Mouse (Mus musculus) MEL (cell line): ENCODE results near the gene Kat6b. TPM values are rescaled to one million over a fixed set of nuclear protein-coding genes. Genes with fewer than 3 reads are reported as not detected.

ENCODE experiments used
- DNase-seq: peaks from one replicate; pipeline ENCODE4 v3.0.0; 2011; ENCODE audit warnings: low read depth, low spot score
- H3K27ac ChIP-seq: 2 replicates; pipeline ENCODE4 v1.5.1; 2012; ENCODE audit warnings: low read depth, mild to moderate bottlenecking, control low read depth, low read length, moderate library complexity; ENCODE audit not compliant: control insufficient read depth
- H3K27me3 ChIP-seq, 2 experiments: fragments of 150-350 bp in 1 of 2; sonication (generic) in 1 of 2; 2 replicates each; pipeline ENCODE4 v1.6.1; 2012; ENCODE audit warnings: low read length in 2 of 2, mild to moderate bottlenecking in 2 of 2, improper control_type of control experiment in 1 of 2, moderate library complexity in 1 of 2; ENCODE audit not compliant: insufficient read depth in 2 of 2, control insufficient read depth in 1 of 2
- H3K36me3 ChIP-seq, 2 experiments: 2 replicates each; pipeline ENCODE4 v1.6.1; 2012 to 2014; ENCODE audit warnings: low read length in 2 of 2, improper control_type of control experiment in 1 of 2, inconsistent platforms in 1 of 2, mild to moderate bottlenecking in 1 of 2; ENCODE audit not compliant: insufficient read depth in 2 of 2, control insufficient read depth in 1 of 2
- H3K4me1 ChIP-seq, 2 experiments: fragments of 150-350 bp in 1 of 2; sonication (generic) in 1 of 2; 2 replicates each; pipeline ENCODE4 v1.6.1; 2012; ENCODE audit warnings: low read length in 2 of 2, improper control_type of control experiment in 1 of 2, mild to moderate bottlenecking in 1 of 2; ENCODE audit not compliant: insufficient read depth in 2 of 2, control insufficient read depth in 1 of 2
- H3K4me3 ChIP-seq, 2 experiments: fragments of 150-350 bp in 1 of 2; sonication (generic) in 1 of 2; 2 replicates each; pipeline ENCODE4 v1.5.1; 2012; ENCODE audit warnings: low read depth in 2 of 2, low read length in 2 of 2, mild to moderate bottlenecking in 2 of 2, moderate library complexity in 2 of 2, control low read depth in 1 of 2, improper control_type of control experiment in 1 of 2; ENCODE audit not compliant: control insufficient read depth in 1 of 2, insufficient read depth in 1 of 2
- H3K79me2 ChIP-seq: 2 replicates; pipeline ENCODE4 v1.6.1; 2012; ENCODE audit warnings: mild to moderate bottlenecking, low read length, moderate library complexity; ENCODE audit not compliant: control insufficient read depth, poor library complexity, insufficient read depth
- H3K9ac ChIP-seq: 2 replicates; pipeline ENCODE4 v1.6.1; 2012; ENCODE audit warnings: low read depth, mild to moderate bottlenecking, control low read depth, low read length, moderate library complexity; ENCODE audit not compliant: control insufficient read depth, poor library complexity, severe bottlenecking
- H3K9me3 ChIP-seq: fragments of 150-350 bp; sonication (generic); replicated peaks from 2 replicates; pipeline ENCODE4 v1.6.1; 2012; ENCODE audit warnings: mild to moderate bottlenecking, low read length, improper control_type of control experiment, moderate library complexity; ENCODE audit not compliant: insufficient read depth
- BHLHE40 ChIP-seq: IDR thresholded peaks from 2 replicates; pipeline ENCODE4 v1.6.1; 2012; ENCODE audit warnings: low read depth, mild to moderate bottlenecking, inconsistent platforms, low read length, improper control_type of control experiment, borderline replicate concordance
- CHD1 ChIP-seq: IDR thresholded peaks from 2 replicates; pipeline ENCODE4 v1.6.1; 2012; ENCODE audit warnings: low read depth, mild to moderate bottlenecking, inconsistent platforms, low read length, improper control_type of control experiment
- CHD2 ChIP-seq: IDR thresholded peaks from 2 replicates; pipeline ENCODE4 v1.6.1; 2011; ENCODE audit warnings: low read length, improper control_type of control experiment
- CTCF ChIP-seq, 3 experiments: IDR thresholded peaks in 2 of 3; conservative IDR thresholded peaks in 1 of 3; 2 replicates each; pipeline ENCODE4 v1.5.1; 2011 to 2012; ENCODE audit warnings: low read length in 3 of 3, low read depth in 2 of 3, mild to moderate bottlenecking in 2 of 3, improper control_type of control experiment in 1 of 3, inconsistent platforms in 1 of 3, mixed read lengths in 1 of 3, moderate library complexity in 1 of 3; ENCODE audit not compliant: control insufficient read depth in 1 of 3, insufficient read depth in 1 of 3, poor library complexity in 1 of 3, severe bottlenecking in 1 of 3
- E2F4 ChIP-seq: IDR thresholded peaks from 2 replicates; pipeline ENCODE4 v1.6.1; 2011; ENCODE audit warnings: low read depth, low read length, improper control_type of control experiment, borderline replicate concordance
- ELF1 ChIP-seq: IDR thresholded peaks from 2 replicates; pipeline ENCODE4 v1.6.1; 2014; ENCODE audit warnings: low read depth, mild to moderate bottlenecking, inconsistent platforms, low read length, improper control_type of control experiment, moderate library complexity
- EP300 ChIP-seq, 2 experiments: IDR thresholded peaks; 2 replicates each; pipeline ENCODE4 v1.6.1; 2011; ENCODE audit warnings: improper control_type of control experiment in 2 of 2, low read length in 2 of 2, low read depth in 1 of 2, mild to moderate bottlenecking in 1 of 2
- ETS1 ChIP-seq: IDR thresholded peaks from 2 replicates; pipeline ENCODE4 v1.6.1; 2012; ENCODE audit warnings: low read depth, mild to moderate bottlenecking, inconsistent platforms, low read length, improper control_type of control experiment, moderate library complexity
- GABPA ChIP-seq: IDR thresholded peaks from 2 replicates; pipeline ENCODE4 v1.6.1; 2012; ENCODE audit warnings: low read depth, mild to moderate bottlenecking, inconsistent platforms, low read length, improper control_type of control experiment, moderate library complexity
- GATA1 ChIP-seq: IDR thresholded peaks from 2 replicates; pipeline ENCODE4 v1.6.1; 2011; ENCODE audit warnings: low read depth, low read length, improper control_type of control experiment
- JUND ChIP-seq: IDR thresholded peaks from 2 replicates; pipeline ENCODE4 v1.6.1; 2011; ENCODE audit warnings: low read depth, mild to moderate bottlenecking, improper control_type of control experiment, low read length
- KAT2A ChIP-seq: conservative IDR thresholded peaks from 2 replicates; pipeline ENCODE4 v1.6.1; 2012; ENCODE audit warnings: low read depth, low read length, improper control_type of control experiment, inconsistent platforms
- MAFK ChIP-seq: IDR thresholded peaks from 2 replicates; pipeline ENCODE4 v1.6.1; 2011; ENCODE audit warnings: low read depth, mild to moderate bottlenecking, low read length, improper control_type of control experiment, borderline replicate concordance
- MAX ChIP-seq: IDR thresholded peaks from 2 replicates; pipeline ENCODE4 v1.6.1; 2011; ENCODE audit warnings: low read length, improper control_type of control experiment
- MAZ ChIP-seq: IDR thresholded peaks from 2 replicates; pipeline ENCODE4 v1.6.1; 2012; ENCODE audit warnings: low read depth, mild to moderate bottlenecking, inconsistent platforms, low read length, improper control_type of control experiment
- MEF2A ChIP-seq: IDR thresholded peaks from 2 replicates; pipeline ENCODE4 v1.6.1; 2014; ENCODE audit warnings: low read depth, mild to moderate bottlenecking, inconsistent platforms, low read length, improper control_type of control experiment; ENCODE audit not compliant: poor library complexity, insufficient replicate concordance, severe bottlenecking; ENCODE audit errors: extremely low read depth
- MXI1 ChIP-seq: IDR thresholded peaks from 2 replicates; pipeline ENCODE4 v1.6.1; 2011; ENCODE audit warnings: mild to moderate bottlenecking, low read depth, low read length, improper control_type of control experiment
- MYB ChIP-seq: IDR thresholded peaks from 2 replicates; pipeline ENCODE4 v1.6.1; 2011; ENCODE audit warnings: mild to moderate bottlenecking, low read depth, low read length, improper control_type of control experiment
- NELFE ChIP-seq: IDR thresholded peaks from 2 replicates; pipeline ENCODE4 v1.6.1; 2011; ENCODE audit warnings: low read depth, low read length, improper control_type of control experiment
- NRF1 ChIP-seq: IDR thresholded peaks from 2 replicates; pipeline ENCODE4 v1.6.1; 2014; ENCODE audit warnings: low read depth, mild to moderate bottlenecking, inconsistent platforms, low read length, improper control_type of control experiment, moderate library complexity; ENCODE audit not compliant: poor library complexity, insufficient read depth, severe bottlenecking
- POLR2A ChIP-seq, 2 experiments: IDR thresholded peaks; 2 replicates each; pipeline ENCODE4 v1.6.1; 2011 to 2012; ENCODE audit warnings: low read length in 2 of 2, mild to moderate bottlenecking in 2 of 2, control low read depth in 1 of 2, improper control_type of control experiment in 1 of 2, low read depth in 1 of 2, moderate library complexity in 1 of 2; ENCODE audit not compliant: control insufficient read depth in 1 of 2, insufficient read depth in 1 of 2, poor library complexity in 1 of 2
- POLR2AphosphoS2 ChIP-seq: IDR thresholded peaks from 2 replicates; pipeline ENCODE4 v1.6.1; 2011; ENCODE audit warnings: low read length, improper control_type of control experiment
- POLR2AphosphoS5 ChIP-seq: IDR thresholded peaks from 2 replicates; pipeline ENCODE4 v1.6.1; 2012; ENCODE audit warnings: low read depth, borderline replicate concordance, mild to moderate bottlenecking, inconsistent platforms, low read length, moderate library complexity, mixed read lengths
- RAD21 ChIP-seq: IDR thresholded peaks from 2 replicates; pipeline ENCODE4 v1.6.1; 2011; ENCODE audit warnings: mild to moderate bottlenecking, low read depth, low read length, improper control_type of control experiment
- RCOR1 ChIP-seq: IDR thresholded peaks from 2 replicates; pipeline ENCODE4 v1.6.1; 2012; ENCODE audit warnings: low read depth, mild to moderate bottlenecking, inconsistent platforms, low read length, improper control_type of control experiment
- SIN3A ChIP-seq: IDR thresholded peaks from 2 replicates; pipeline ENCODE4 v1.6.1; 2012; ENCODE audit warnings: low read length, improper control_type of control experiment, inconsistent platforms
- SMC3 ChIP-seq: IDR thresholded peaks from 2 replicates; pipeline ENCODE4 v1.6.1; 2011; ENCODE audit warnings: low read depth, low read length, improper control_type of control experiment
- TBP ChIP-seq: IDR thresholded peaks from 2 replicates; pipeline ENCODE4 v1.8.0; 2011; ENCODE audit warnings: low read depth, low read length, improper control_type of control experiment
- TCF12 ChIP-seq: IDR thresholded peaks from 2 replicates; pipeline ENCODE4 v1.6.1; 2014; ENCODE audit warnings: low read depth, mild to moderate bottlenecking, inconsistent platforms, low read length, improper control_type of control experiment, moderate library complexity
- UBTF ChIP-seq: IDR thresholded peaks from 2 replicates; pipeline ENCODE4 v1.6.1; 2012; ENCODE audit warnings: low read depth, mild to moderate bottlenecking, inconsistent platforms, low read length, improper control_type of control experiment, moderate library complexity, borderline replicate concordance; ENCODE audit not compliant: insufficient read depth
- USF1 ChIP-seq: IDR thresholded peaks from 2 replicates; pipeline ENCODE4 v1.6.1; 2014; ENCODE audit warnings: low read depth, mild to moderate bottlenecking, inconsistent platforms, low read length, improper control_type of control experiment, moderate library complexity
- USF2 ChIP-seq, 2 experiments: IDR thresholded peaks; 2 replicates each; pipeline ENCODE4 v1.6.1; 2011 to 2012; ENCODE audit warnings: improper control_type of control experiment in 2 of 2, low read length in 2 of 2, borderline replicate concordance in 1 of 2, inconsistent platforms in 1 of 2, low read depth in 1 of 2, mild to moderate bottlenecking in 1 of 2; ENCODE audit not compliant: insufficient read depth in 1 of 2
- ZC3H11A ChIP-seq: IDR thresholded peaks from 2 replicates; pipeline ENCODE4 v1.6.1; 2012; ENCODE audit warnings: low read depth, mild to moderate bottlenecking, inconsistent platforms, low read length, improper control_type of control experiment
- ZKSCAN1 ChIP-seq: IDR thresholded peaks from 2 replicates; pipeline ENCODE4 v1.6.1; 2012; ENCODE audit warnings: low read depth, mild to moderate bottlenecking, inconsistent platforms, low read length, improper control_type of control experiment, moderate library complexity
- ZMIZ1 ChIP-seq: IDR thresholded peaks from 2 replicates; pipeline ENCODE4 v1.6.1; 2012; ENCODE audit warnings: low read depth, mild to moderate bottlenecking, inconsistent platforms, low read length, improper control_type of control experiment, moderate library complexity
- ZNF384 ChIP-seq: IDR thresholded peaks from 2 replicates; pipeline ENCODE4 v1.6.1; 2012; ENCODE audit warnings: low read depth, mild to moderate bottlenecking, inconsistent platforms, low read length, improper control_type of control experiment
- polyA plus RNA-seq, 2 experiments: library from polyadenylated mRNA; stranded (reverse) in 1 of 2; unstranded in 1 of 2; fragments of >175 nt in 1 of 2; fragments of >200 nt in 1 of 2; gene quantifications; 2 replicates each; pipeline versions ENCODE4 v1.2.1 to v1.2.4; 2012; ENCODE audit warnings: low replicate concordance in 2 of 2, low read depth in 1 of 2; ENCODE audit not compliant: insufficient read length in 2 of 2, insufficient read depth in 1 of 2, missing spikeins in 1 of 2
- total RNA-seq: library from RNA; depleted of rRNA; stranded (reverse); fragments of 300-350 nt; gene quantifications from 2 replicates; pipeline ENCODE4 v1.2.3, GENCODE M21; 2012

Gene Kat6b
- total and polyA plus RNA-seq, 3 experiments: 1.8 to 5.4 TPM; not detected in 1

DNA sequence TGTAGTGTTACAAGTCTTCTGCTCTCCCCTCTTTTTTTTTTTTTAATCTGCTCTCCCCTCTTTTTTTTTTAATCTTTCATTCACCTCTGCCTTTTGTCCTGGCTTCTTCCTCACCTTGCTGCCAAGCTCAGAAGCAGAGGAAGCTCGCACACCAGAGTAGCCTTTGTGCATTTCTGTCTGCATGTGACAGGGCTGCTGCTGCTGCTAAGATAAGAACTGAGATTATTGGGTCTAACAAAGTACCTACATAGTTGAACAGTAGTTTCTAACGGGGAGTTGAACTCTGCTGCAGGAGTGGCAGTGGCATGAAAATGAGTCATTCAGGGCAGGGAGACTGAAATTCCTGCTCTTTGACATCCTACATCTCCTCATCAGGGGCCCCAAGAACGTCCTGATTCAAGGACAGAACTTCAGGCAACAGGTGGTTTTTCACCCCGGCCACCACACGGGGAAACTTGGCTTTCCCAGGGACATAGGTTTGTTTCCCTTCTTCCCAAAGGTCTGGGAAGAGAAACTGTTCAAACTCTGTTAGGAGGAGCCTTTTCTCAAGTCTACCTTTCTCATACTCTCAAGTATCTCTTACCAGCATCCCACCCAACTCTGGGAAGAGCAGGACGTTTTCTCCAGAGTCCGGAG is 17.2 kb downstream of the Kat6b start:
- Histone ChIP-seq H3K4me3 (peak overlapping the region; percentile 79 to 94), H3K79me2 (no peaks in the 10 kb centered on the region; the same call in 1 of the 2 replicates), H3K9me3 (no peaks in the 10 kb centered on the region), H3K27ac (peak overlapping the region; percentile 13; the same call in 1 of the 2 replicates), H3K36me3 (peaks cover 0 to 24% of the 10 kb centered on the region in 2 experiments; a peak in 2 of 4 replicates), H3K4me1 (peaks cover 9 to 25% of the 10 kb centered on the region in 2 experiments), H3K27me3 (no peaks in the 10 kb centered on the region), H3K9ac (peak overlapping the region; percentile 93)
- DNase-seq: peak; percentile 72
- no peak for TF ChIP-seq SMC3
- no peak for TF ChIP-seq NRF1
- TF ChIP-seq MXI1: 0 out of 2 replicates have a peak, but pooled peaks have one; percentile 25
- peak; percentile 56; the same call in 1 of the 2 replicates for TF ChIP-seq USF1
- no peak for TF ChIP-seq TBP
- no peak for TF ChIP-seq CHD2
- TF ChIP-seq ELF1: no peak
- TF ChIP-seq RCOR1: peak; percentile 62
- TF ChIP-seq USF2 (IDR thresholded peaks at IDR 0.05; ENCODE audit: borderline replicate concordance in 1 of 2, insufficient read depth in 1 of 2, low read depth in 1 of 2, low read length in 2 of 2): no peak
- TF ChIP-seq SIN3A: peak; percentile 33; the same call in 1 of the 2 replicates
- no peak for TF ChIP-seq RAD21
- peak; percentile 84 for TF ChIP-seq ZNF384
- peak; percentile 48; the same call in 1 of the 2 replicates for TF ChIP-seq MAX
- TF ChIP-seq ZKSCAN1: no peak
- peak; percentile 80 for TF ChIP-seq GATA1
- no peak for TF ChIP-seq POLR2A (IDR thresholded peaks at IDR 0.05; ENCODE audit: control insufficient read depth in 1 of 2, insufficient read depth in 1 of 2, low read depth in 1 of 2, low read length in 2 of 2, poor library complexity in 1 of 2)
- no peak for TF ChIP-seq JUND
- TF ChIP-seq ETS1: peak; percentile 43; the same call in 1 of the 2 replicates
- no peak for TF ChIP-seq MAZ
- no peak for TF ChIP-seq MEF2A
- no peak for TF ChIP-seq POLR2AphosphoS5
- TF ChIP-seq MYB: no peak
- no peak for TF ChIP-seq KAT2A
- no peak for TF ChIP-seq UBTF
- no peak for TF ChIP-seq MAFK
- TF ChIP-seq POLR2AphosphoS2: no peak
- peak; percentile 55 for TF ChIP-seq TCF12
- no peak for TF ChIP-seq NELFE
- no peak for TF ChIP-seq ZMIZ1
- TF ChIP-seq ZC3H11A: no peak
- no peak for TF ChIP-seq CHD1
- TF ChIP-seq EP300 (IDR thresholded peaks at IDR 0.05; ENCODE audit: low read depth in 1 of 2, low read length in 2 of 2): peak; percentile 49 to 61
- no peak for TF ChIP-seq E2F4
- no peak for TF ChIP-seq CTCF (IDR thresholded peaks at IDR 0.05 in 2 of 3, conservative IDR thresholded peaks at IDR 0.05 in 1 of 3; ENCODE audit: control insufficient read depth in 1 of 3, insufficient read depth in 1 of 3, low read depth in 2 of 3, low read length in 3 of 3, poor library complexity in 1 of 3, severe bottlenecking in 1 of 3)
- peak; percentile 95 for TF ChIP-seq BHLHE40
- TF ChIP-seq GABPA: no peak
